Comparison of ENCODE assay signal across 25 mouse cellular contexts in genomic region chr14:46839326-46839725, GRCm38 (mm10). TPM values are rescaled to one million over a fixed set of nuclear protein-coding genes. Genes with fewer than 3 reads are reported as not detected.
A peak's percentile ranks its signal among the peaks of the same experiment; 100 is the strongest.
DNase-seq lines count a peak whose midpoint lies in the region; ATAC-seq and TF ChIP-seq lines count a peak whose summit lies in the region.
"Had no signal": no experiment of that assay in that cellular context is flagged by ENCODE, and none has a peak within 500 bp of the region (broad histone marks: within the 10 kb centered on the region; RNA-seq: fewer than 3 reads in every experiment).

No protein-coding gene starts in this region.

- H3K9ac ChIP-seq in embryonic facial prominence, embryonic 14.5 days (ENCODE audit: low read depth, low read length), result no peak overlapping the region
- no peak overlapping the region for H3K9ac ChIP-seq in lung, embryonic 14.5 days
- H3K9ac ChIP-seq in lung, postnatal 0 days (replicated peaks; ENCODE audit: low read depth), result no peak overlapping the region
- H3K9ac ChIP-seq: embryonic facial prominence, embryonic 13.5 days; forebrain, embryonic 13.5 days; heart, embryonic 12.5 days; hindbrain, embryonic 12.5 days; hindbrain, embryonic 15.5 days had no signal

- TF ChIP-seq CTCF in lung, embryonic 14.5 days (IDR thresholded peaks at IDR 0.05; ENCODE audit: low read depth), result no peak
- TF ChIP-seq CTCF in lung, adult 2 months (IDR thresholded peaks at IDR 0.05; ENCODE audit: insufficient read depth, low read length), result no peak
- TF ChIP-seq CTCF in lung, postnatal 0 days (IDR thresholded peaks at IDR 0.05), result no peak

- H3K4me1 ChIP-seq in embryonic facial prominence, embryonic 14.5 days (ENCODE audit: control insufficient read depth, insufficient read depth, low read length), result no peaks in the 10 kb centered on the region
- H3K4me1 ChIP-seq in embryonic facial prominence, embryonic 10.5 days, result no peaks in the 10 kb centered on the region
- no peaks in the 10 kb centered on the region; the same call in 1 of the 2 replicates for H3K4me1 ChIP-seq in lung, embryonic 14.5 days (ENCODE audit: insufficient read depth)
- peaks cover 2% of the 10 kb centered on the region; the same call in 1 of the 2 replicates for H3K4me1 ChIP-seq in lung, adult 2 months (ENCODE audit: control insufficient read depth, insufficient read depth, low read length)
- no peaks in the 10 kb centered on the region for H3K4me1 ChIP-seq in lung, postnatal 0 days (ENCODE audit: insufficient read depth, low read depth, low read length)
- H3K4me1 ChIP-seq: embryonic facial prominence, embryonic 13.5 days; forebrain, embryonic 10.5 days; forebrain, embryonic 13.5 days; hindbrain, embryonic 12.5 days; hindbrain, embryonic 15.5 days had no signal

- TF ChIP-seq POLR2A in lung, adult 2 months (IDR thresholded peaks at IDR 0.05; ENCODE audit: borderline replicate concordance, extremely low read depth, low read depth, low read length), result no peak

- no peaks in the 10 kb centered on the region for H3K27me3 ChIP-seq in embryonic facial prominence, embryonic 14.5 days (replicated peaks; ENCODE audit: control insufficient read depth, insufficient read depth, low read length)
- H3K27me3 ChIP-seq in embryonic facial prominence, embryonic 10.5 days (replicated peaks; ENCODE audit: low read depth, poor library complexity, severe bottlenecking), result no peaks in the 10 kb centered on the region
- no peaks in the 10 kb centered on the region for H3K27me3 ChIP-seq in lung, embryonic 14.5 days (ENCODE audit: insufficient read depth, low read length)
- no peaks in the 10 kb centered on the region for H3K27me3 ChIP-seq in lung, postnatal 0 days (replicated peaks; ENCODE audit: insufficient read depth, low read length)
- H3K27me3 ChIP-seq: embryonic facial prominence, embryonic 13.5 days; forebrain, embryonic 13.5 days; heart, embryonic 12.5 days; hindbrain, embryonic 12.5 days; hindbrain, embryonic 15.5 days had no signal

- 0 out of 2 replicates have a peak, but pooled peaks have one; percentile 33 for ATAC-seq in embryonic facial prominence, embryonic 14.5 days (ENCODE audit: low read depth)
- peak; percentile 90 for ATAC-seq in lung, embryonic 14.5 days (ENCODE audit: insufficient read depth)
- ATAC-seq in lung, postnatal 0 days, result peak; percentile 78
- ATAC-seq: activated CD4-positive, CD25-positive, alpha-beta regulatory T cell, adult 4 months; forebrain, embryonic 13.5 days; forebrain, embryonic 16.5 days had no signal

- H3K9me3 ChIP-seq in embryonic facial prominence, embryonic 14.5 days (ENCODE audit: control insufficient read depth, low read length), result no peaks in the 10 kb centered on the region
- H3K9me3 ChIP-seq in embryonic facial prominence, embryonic 10.5 days, result no peaks in the 10 kb centered on the region
- no peaks in the 10 kb centered on the region for H3K9me3 ChIP-seq in lung, embryonic 14.5 days (ENCODE audit: low read depth, low read length)
- H3K9me3 ChIP-seq in lung, postnatal 0 days (ENCODE audit: low read length), result no peaks in the 10 kb centered on the region
- H3K9me3 ChIP-seq: embryonic facial prominence, embryonic 13.5 days; forebrain, embryonic 10.5 days; forebrain, embryonic 13.5 days; heart, embryonic 12.5 days; hindbrain, embryonic 12.5 days; hindbrain, embryonic 15.5 days had no signal

- H3K4me3 ChIP-seq in embryonic facial prominence, embryonic 14.5 days (ENCODE audit: low read depth, low read length), result no peak overlapping the region
- H3K4me3 ChIP-seq in embryonic facial prominence, embryonic 10.5 days, result no peak overlapping the region
- no peak overlapping the region for H3K4me3 ChIP-seq in lung, embryonic 14.5 days (ENCODE audit: low read depth, low read length)
- H3K4me3 ChIP-seq in lung, adult 2 months (replicated peaks; ENCODE audit: extremely low read depth, low read depth, low read length), result no peak overlapping the region
- H3K4me3 ChIP-seq in lung, postnatal 0 days (ENCODE audit: low read depth, low read length), result no peak overlapping the region
- H3K4me3 ChIP-seq: embryonic facial prominence, embryonic 13.5 days; forebrain, embryonic 10.5 days; forebrain, embryonic 13.5 days; heart, embryonic 12.5 days; hindbrain, embryonic 12.5 days; hindbrain, embryonic 15.5 days had no signal

- no peak overlapping the region for H3K4me2 ChIP-seq in embryonic facial prominence, embryonic 14.5 days (ENCODE audit: low read depth, low read length)
- H3K4me2 ChIP-seq in lung, embryonic 14.5 days, result no peak overlapping the region
- H3K4me2 ChIP-seq in lung, postnatal 0 days (replicated peaks; ENCODE audit: low read depth, low read length), result no peak overlapping the region
- H3K4me2 ChIP-seq: embryonic facial prominence, embryonic 13.5 days; forebrain, embryonic 13.5 days; heart, embryonic 12.5 days; hindbrain, embryonic 12.5 days; hindbrain, embryonic 15.5 days had no signal

- DNase-seq in embryonic facial prominence, embryonic 14.5 days (ENCODE audit: low spot score), result no peak
- no peak for DNase-seq in embryonic facial prominence, embryonic 10.5 days (ENCODE audit: low spot score)
- peak; percentile 86 for DNase-seq in lung, embryonic 14.5 days
- no peak for DNase-seq in lung, adult 2 months
- DNase-seq in lung, postnatal 0 days (ENCODE audit: low spot score), result peak; percentile 37
- DNase-seq in lung, postnatal 25 days (ENCODE audit: low spot score), result peak; percentile 13
- DNase-seq in cerebellum, adult 9-11 months, result no peak
- DNase-seq in adrenal gland, adult 8-10 months, result no peak
- DNase-seq: adrenal gland, postnatal 10 days; adrenal gland, postnatal 36 days; cerebellum, adult 18-20 months; cerebellum, adult 9-10 months; cerebellum, postnatal 25 days; gastrocnemius, postnatal 10 days; gastrocnemius, postnatal 36 days; heart, postnatal 14 days had no signal

- peaks cover 22% of the 10 kb centered on the region; the same call in 1 of the 2 replicates for H3K36me3 ChIP-seq in embryonic facial prominence, embryonic 14.5 days (ENCODE audit: control insufficient read depth, insufficient read depth, low read length)
- H3K36me3 ChIP-seq in embryonic facial prominence, embryonic 10.5 days (replicated peaks), result peaks cover 41% of the 10 kb centered on the region
- peaks cover 20% of the 10 kb centered on the region; the same call in 1 of the 2 replicates for H3K36me3 ChIP-seq in lung, embryonic 14.5 days (ENCODE audit: insufficient read depth)
- H3K36me3 ChIP-seq in lung, postnatal 0 days (ENCODE audit: insufficient read depth, low read length), result peaks cover 11% of the 10 kb centered on the region; the same call in 1 of the 2 replicates

- WGBS in embryonic facial prominence, embryonic 14.5 days, result 56% methylated on average over 4 of the region's 4 CpGs
- 77% methylated on average over 4 of the region's 4 CpGs for WGBS in embryonic facial prominence, embryonic 10.5 days
- WGBS in lung, embryonic 14.5 days, result 28% methylated on average over 4 of the region's 4 CpGs
- WGBS in lung, adult 2 months, result 30% methylated on average over 4 of the region's 4 CpGs
- 26% methylated on average over 4 of the region's 4 CpGs for WGBS in lung, postnatal 0 days

- H3K27ac ChIP-seq in embryonic facial prominence, embryonic 14.5 days (replicated peaks; ENCODE audit: low read depth, low read length), result no peak overlapping the region
- H3K27ac ChIP-seq in embryonic facial prominence, embryonic 10.5 days (replicated peaks), result no peak overlapping the region
- H3K27ac ChIP-seq in lung, embryonic 14.5 days (ENCODE audit: low read depth), result peak overlapping the region; percentile 61; the same call in 1 of the 2 replicates
- H3K27ac ChIP-seq in lung, postnatal 0 days (ENCODE audit: low read length), result no peak overlapping the region
- H3K27ac ChIP-seq: embryonic facial prominence, embryonic 13.5 days; forebrain, embryonic 10.5 days; forebrain, embryonic 13.5 days; hindbrain, embryonic 12.5 days; hindbrain, embryonic 15.5 days had no signal

- no peak for TF ChIP-seq EP300 in lung, postnatal 0 days (IDR thresholded peaks at IDR 0.05)

RNA-seq across cellular contexts. Expression of gene Cgrrf1, which starts 7.4 kb away (rescaled TPM):
- 27.9 and 28.7 TPM in 2 replicates for polyA plus RNA-seq in embryonic facial prominence, embryonic 14.5 days (2014; fragmentation: Nextera tagmentation; extraction: Ambion mirVana)
- 32.1 and 35.9 TPM in 2 replicates for polyA plus RNA-seq in embryonic facial prominence, embryonic 10.5 days (2016; fragmentation: Nextera tagmentation; extraction: Ambion mirVana)
- 42.6 and 43.9 TPM in 2 replicates for polyA plus RNA-seq in lung, embryonic 14.5 days (2014; fragmentation: Nextera tagmentation; extraction: Ambion mirVana)
- 24.3 and 28.2 TPM in 2 replicates for polyA plus RNA-seq in lung, adult 2 months (2012; rRNA removed)
- polyA plus RNA-seq in lung, postnatal 0 days (2015; fragmentation: Nextera tagmentation; extraction: Ambion mirVana), result 54.6 and 54.8 TPM in 2 replicates
- total RNA-seq in adrenal gland, adult 8-10 months (2022), result 10 to 100 TPM; 45.7 to 61.9 (median 57.2) TPM

RNA-seq across cellular contexts. Expression of gene Gmfb, which starts 17.3 kb away (rescaled TPM):
- 85.7 and 90.0 TPM in 2 replicates for polyA plus RNA-seq in embryonic facial prominence, embryonic 14.5 days (2014; fragmentation: Nextera tagmentation; extraction: Ambion mirVana)
- 101 and 107 TPM in 2 replicates for polyA plus RNA-seq in embryonic facial prominence, embryonic 10.5 days (2016; fragmentation: Nextera tagmentation; extraction: Ambion mirVana)
- 79.6 and 86.0 TPM in 2 replicates for polyA plus RNA-seq in lung, embryonic 14.5 days (2014; fragmentation: Nextera tagmentation; extraction: Ambion mirVana)
- polyA plus RNA-seq in lung, adult 2 months (2012; rRNA removed), result 10.7 and 20.7 TPM in 2 replicates
- polyA plus RNA-seq in lung, postnatal 0 days (2015; fragmentation: Nextera tagmentation; extraction: Ambion mirVana), result 42.1 and 47.8 TPM in 2 replicates
- total RNA-seq in adrenal gland, adult 8-10 months (2022), result 100 to 1,000 TPM; 118 to 172 (median 163) TPM

RNA-seq across cellular contexts. Expression of gene Samd4, which starts 43.3 kb away (rescaled TPM):
- polyA plus RNA-seq in embryonic facial prominence, embryonic 14.5 days (2014; fragmentation: Nextera tagmentation; extraction: Ambion mirVana), result 8.2 and 9.6 TPM in 2 replicates
- 3.1 and 4.6 TPM in 2 replicates for polyA plus RNA-seq in embryonic facial prominence, embryonic 10.5 days (2016; fragmentation: Nextera tagmentation; extraction: Ambion mirVana)
- polyA plus RNA-seq in lung, embryonic 14.5 days (2014; fragmentation: Nextera tagmentation; extraction: Ambion mirVana), result 3.8 and 4.6 TPM in 2 replicates
- polyA plus RNA-seq in lung, adult 2 months (2012; rRNA removed), result 28.4 and 31.1 TPM in 2 replicates
- 6.3 and 7.9 TPM in 2 replicates for polyA plus RNA-seq in lung, postnatal 0 days (2015; fragmentation: Nextera tagmentation; extraction: Ambion mirVana)
- total RNA-seq in adrenal gland, adult 8-10 months (2022), result 10 to 100 TPM; 22.1 to 27.0 (median 25.8) TPM
- total RNA-seq: granulocyte monocyte progenitor cell, adult 5-6 weeks had no signal

RNA-seq across cellular contexts. Expression of gene Cnih1, which starts 51.1 kb away (rescaled TPM):
- polyA plus RNA-seq in embryonic facial prominence, embryonic 14.5 days (2014; fragmentation: Nextera tagmentation; extraction: Ambion mirVana), result 214 and 219 TPM in 2 replicates
- 191 and 195 TPM in 2 replicates for polyA plus RNA-seq in embryonic facial prominence, embryonic 10.5 days (2016; fragmentation: Nextera tagmentation; extraction: Ambion mirVana)
- polyA plus RNA-seq in lung, embryonic 14.5 days (2014; fragmentation: Nextera tagmentation; extraction: Ambion mirVana), result 205 and 208 TPM in 2 replicates
- polyA plus RNA-seq in lung, adult 2 months (2012; rRNA removed), result 44.8 and 48.8 TPM in 2 replicates
- 133 and 137 TPM in 2 replicates for polyA plus RNA-seq in lung, postnatal 0 days (2015; fragmentation: Nextera tagmentation; extraction: Ambion mirVana)
- total RNA-seq in adrenal gland, adult 8-10 months (2022), result 100 to 1,000 TPM; 106 to 135 (median 109) TPM

Comparison
In these comparisons a context has a peak if more than half of its experiments do, and no peak if none do; other contexts are left out.
1. DNase-seq: peak in lung, embryonic 14.5 days (single experiment), lung, postnatal 0 days (single experiment) and lung, postnatal 25 days (single experiment); none in embryonic facial prominence, embryonic 14.5 days (single experiment), embryonic facial prominence, embryonic 10.5 days (single experiment), lung, adult 2 months (single experiment), cerebellum, adult 9-11 months (single experiment) and adrenal gland, adult 8-10 months (single experiment).
2. ATAC-seq: peak in every context shown above with its lines; median percentile 90 in lung, embryonic 14.5 days; 78 in lung, postnatal 0 days; 33 in embryonic facial prominence, embryonic 14.5 days.